In the genomic region with DNA sequence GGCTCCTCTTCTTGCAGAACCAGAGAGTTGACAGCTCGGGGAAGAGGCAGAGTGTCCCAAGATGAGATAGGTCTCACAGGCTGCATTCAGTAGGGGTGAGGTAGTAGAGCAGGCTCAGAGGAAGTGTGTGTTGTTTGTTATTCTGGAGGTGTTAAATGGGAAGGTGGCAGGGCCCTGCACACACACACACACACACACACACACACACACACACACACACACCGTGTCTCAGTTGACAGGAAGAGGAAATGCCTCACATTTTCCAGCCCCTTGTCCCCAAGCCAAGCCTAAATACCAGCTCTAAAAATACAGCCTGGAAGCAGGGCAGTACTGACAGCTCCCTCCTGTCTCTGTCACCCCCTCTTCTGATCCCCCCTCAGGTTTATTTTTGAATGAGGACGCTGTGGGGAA, we compare ENCODE assay signal across 8 mouse cellular contexts.
DNase-seq lines count a peak whose midpoint lies in the region; ATAC-seq and TF ChIP-seq lines count a peak whose summit lies in the region.
"Had no signal": no experiment of that assay in that cellular context is flagged by ENCODE, and none has a peak within 500 bp of the region (broad histone marks: within the 10 kb centered on the region; RNA-seq: fewer than 3 reads in every experiment).

No protein-coding gene starts in this region.

- H3K27ac ChIP-seq in embryonic facial prominence, embryonic 10.5 days (replicated peaks) = 0 out of 2 replicates have a peak overlapping the region, but pooled peaks have one; percentile 44
- H3K27ac ChIP-seq in lung, embryonic 14.5 days (ENCODE audit: low read depth) = no peak overlapping the region; the same call in 1 of the 2 replicates

- no peaks in the 10 kb centered on the region for H3K27me3 ChIP-seq in embryonic facial prominence, embryonic 10.5 days (replicated peaks; ENCODE audit: low read depth, poor library complexity, severe bottlenecking)
- no peaks in the 10 kb centered on the region for H3K27me3 ChIP-seq in lung, embryonic 14.5 days (ENCODE audit: insufficient read depth, low read length)

- H3K4me3 ChIP-seq in embryonic facial prominence, embryonic 10.5 days = no peak overlapping the region
- no peak overlapping the region for H3K4me3 ChIP-seq in lung, embryonic 14.5 days (ENCODE audit: low read depth, low read length)
- H3K4me3 ChIP-seq: erythroblast, embryonic 14.5 days had no signal

- WGBS in embryonic facial prominence, embryonic 10.5 days = 25% methylated on average over 3 of the region's 3 CpGs
- WGBS in lung, embryonic 14.5 days = 8% methylated on average over 3 of the region's 3 CpGs

- H3K9ac ChIP-seq in lung, embryonic 14.5 days = no peak overlapping the region

- H3K36me3 ChIP-seq in embryonic facial prominence, embryonic 10.5 days (replicated peaks) = no peaks in the 10 kb centered on the region
- no peaks in the 10 kb centered on the region for H3K36me3 ChIP-seq in lung, embryonic 14.5 days (ENCODE audit: insufficient read depth)

- peaks cover 9% of the 10 kb centered on the region for H3K4me1 ChIP-seq in embryonic facial prominence, embryonic 10.5 days
- peaks cover 5% of the 10 kb centered on the region; the same call in 1 of the 2 replicates for H3K4me1 ChIP-seq in lung, embryonic 14.5 days (ENCODE audit: insufficient read depth)

- peak; percentile 47; the same call in 1 of the 2 replicates for ATAC-seq in lung, embryonic 14.5 days (ENCODE audit: insufficient read depth)
- no peak for ATAC-seq in megakaryocyte, adult 5-6 weeks (ENCODE audit: poor library complexity, severe bottlenecking)
- no peak for ATAC-seq in granulocyte monocyte progenitor cell, adult 5-6 weeks (replicated peaks; ENCODE audit: poor library complexity, severe bottlenecking)

- no peak for TF ChIP-seq CTCF in lung, embryonic 14.5 days (IDR thresholded peaks at IDR 0.05; ENCODE audit: low read depth)

- DNase-seq in embryonic facial prominence, embryonic 10.5 days (ENCODE audit: low spot score) = peak; percentile 32
- peak; percentile 72 for DNase-seq in gastrocnemius, postnatal 25 days
- DNase-seq in heart, postnatal 4 days = peak; percentile 81
- DNase-seq in lung, embryonic 14.5 days = peak; percentile 67
- DNase-seq in left cerebral cortex, adult 8-10 months (ENCODE audit: low spot score in 2 of 2) = no peak

- no peak overlapping the region for H3K4me2 ChIP-seq in lung, embryonic 14.5 days

- no peaks in the 10 kb centered on the region for H3K9me3 ChIP-seq in embryonic facial prominence, embryonic 10.5 days
- no peaks in the 10 kb centered on the region for H3K9me3 ChIP-seq in lung, embryonic 14.5 days (ENCODE audit: low read depth, low read length)

Comparison
In these comparisons a context has a peak if more than half of its experiments do, and no peak if none do; other contexts are left out.
1. DNase-seq: peak in embryonic facial prominence, embryonic 10.5 days (single experiment), gastrocnemius, postnatal 25 days (single experiment), heart, postnatal 4 days (single experiment) and lung, embryonic 14.5 days (single experiment); none in left cerebral cortex, adult 8-10 months (0 of 2).